Mouse (Mus musculus): ENCODE results near the gene Znrf3.
A peak's percentile ranks its signal among the peaks of the same experiment; 100 is the strongest.

Znrf3 gene

GRCm38 (mm10) chr11:5442590-5443021 lies 2.0 kb downstream of the Znrf3 start:
- no peak for DNase-seq (ENCODE audit: low spot score)

- DNase-seq (ENCODE audit: low spot score) = no peak
These were observed 7.0 kb downstream of the Znrf3 start for GRCm38 (mm10) chr11:5437646-5438045.

GRCm38 (mm10) chr11:5436988-5437387 lies 7.7 kb downstream of the Znrf3 start:
- DNase-seq (ENCODE audit: low spot score) = no peak

- DNase-seq (ENCODE audit: low spot score) = no peak
These were observed 9.2 kb downstream of the Znrf3 start for GRCm38 (mm10) chr11:5435493-5435892.

GRCm38 (mm10) chr11:5432330-5432729 lies 12.3 kb downstream of the Znrf3 start:
- DNase-seq (ENCODE audit: low spot score) = peak; percentile 28

- no peak for DNase-seq (ENCODE audit: low spot score)
These were observed 13.8 kb downstream of the Znrf3 start for GRCm38 (mm10) chr11:5430863-5431262.

GRCm38 (mm10) chr11:5429396-5430190 lies 15.1 kb downstream of the Znrf3 start:
- DNase-seq (ENCODE audit: low spot score) = no peak

GRCm38 (mm10) chr11:5427251-5427650 lies 17.4 kb downstream of the Znrf3 start:
- no peak for DNase-seq (ENCODE audit: low spot score)

- DNase-seq (ENCODE audit: low spot score) = no peak
These were observed 18.3 kb downstream of the Znrf3 start for GRCm38 (mm10) chr11:5426317-5426716.

- no peak for DNase-seq (ENCODE audit: low spot score)
These were observed 19.5 kb downstream of the Znrf3 start for GRCm38 (mm10) chr11:5425106-5425505.

GRCm38 (mm10) chr11:5424185-5424584 lies 20.5 kb downstream of the Znrf3 start:
- DNase-seq (ENCODE audit: low spot score) = no peak

GRCm38 (mm10) chr11:5423000-5423399 lies 21.6 kb downstream of the Znrf3 start:
- DNase-seq (ENCODE audit: low spot score) = no peak

GRCm38 (mm10) chr11:5422252-5422636 lies 22.4 kb downstream of the Znrf3 start:
- no peak for DNase-seq (ENCODE audit: low spot score)

GRCm38 (mm10) chr11:5421506-5422251 lies 23.0 kb downstream of the Znrf3 start:
- peak; percentile 50 for DNase-seq (ENCODE audit: low spot score)

GRCm38 (mm10) chr11:5415617-5416338 lies 28.9 kb downstream of the Znrf3 start:
- no peak for DNase-seq (ENCODE audit: low spot score)

GRCm38 (mm10) chr11:5414856-5415616 lies 29.6 kb downstream of the Znrf3 start:
- no peak for DNase-seq (ENCODE audit: low spot score)

- no peak for DNase-seq (ENCODE audit: low spot score)
These were observed 31.9 kb downstream of the Znrf3 start for GRCm38 (mm10) chr11:5412644-5413190.

- peak; percentile 71 for DNase-seq (ENCODE audit: low spot score)
These were observed 33.1 kb downstream of the Znrf3 start for GRCm38 (mm10) chr11:5411577-5411976.

GRCm38 (mm10) chr11:5404180-5404579 lies 40.5 kb downstream of the Znrf3 start:
- no peak for DNase-seq (ENCODE audit: low spot score)

GRCm38 (mm10) chr11:5402127-5402733 lies 42.4 kb downstream of the Znrf3 start:
- no peak for DNase-seq (ENCODE audit: low spot score)

Measured in urinary bladder, postnatal 14 days (tissue).